Mouse (Mus musculus): ENCODE measurements around the gene Ier3. TPM values are rescaled to one million over a fixed set of nuclear protein-coding genes. Genes with fewer than 3 reads are reported as not detected.
A peak's percentile ranks its signal among the peaks of the same experiment; 100 is the strongest.

Ier3 gene
- total RNA-seq, 1 experiment = 32.3 TPM

DNA sequence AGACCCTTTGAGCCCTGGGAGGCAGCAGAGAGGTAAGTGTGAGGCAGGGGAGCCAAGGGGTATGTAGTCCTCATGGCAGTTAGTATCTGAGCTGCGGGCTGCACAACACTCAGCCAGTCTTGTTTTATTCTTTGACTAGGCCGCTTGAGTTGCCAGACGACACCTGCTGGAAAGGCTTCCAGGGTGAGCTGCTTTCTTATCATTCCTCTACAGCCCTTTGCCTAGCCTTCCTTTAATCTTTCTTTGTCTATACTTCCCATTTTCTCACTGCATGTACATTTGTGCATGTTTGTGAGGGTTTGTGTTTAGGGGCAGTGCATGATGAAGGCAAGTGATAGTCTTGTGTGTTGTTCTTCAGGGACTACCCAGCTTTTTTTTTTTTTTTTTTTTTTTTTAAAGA lies 29.5 kb downstream of the Ier3 start:
- no peak for DNase-seq (ENCODE audit: low read depth, low spot score)
- in situ Hi-C loops (cut with MboI; ENCODE audit: low sequenced_read_pairs in 2 of 2, unreplicated experiment in 2 of 2) = no loop called here
- H3K4me3 ChIP-seq (ENCODE audit: insufficient read depth in 1 of 2, low read depth in 1 of 2, low read length in 2 of 2, poor library complexity in 1 of 2, severe bottlenecking in 1 of 2) = no peak overlapping the region
- no peaks in the 10 kb centered on the region for H3K9me3 ChIP-seq (ENCODE audit: control insufficient read depth, insufficient read depth, low read depth, low read length)
- H3K36me3 ChIP-seq (ENCODE audit: control insufficient read depth, insufficient read depth, low read length, poor library complexity, severe bottlenecking) = peaks cover 66% of the 10 kb centered on the region
- H3K27ac ChIP-seq (ENCODE audit: insufficient read depth, low read depth, low read length, poor library complexity, severe bottlenecking) = no peak overlapping the region
- H3K9ac ChIP-seq (ENCODE audit: insufficient read depth, low read depth, low read length, poor library complexity, severe bottlenecking) = no peak overlapping the region
- H3K4me1 ChIP-seq (ENCODE audit: control insufficient read depth in 2 of 2, insufficient read depth in 2 of 2, low read length in 2 of 2, poor library complexity in 1 of 2) = peaks cover 0 to 4% of the 10 kb centered on the region in 2 experiments; a peak in 1 of 4 replicates
- TF ChIP-seq HCFC1 (IDR thresholded peaks at IDR 0.05; ENCODE audit: borderline replicate concordance, insufficient read depth, low read length) (no peak), ZC3H11A (IDR thresholded peaks at IDR 0.05; ENCODE audit: borderline replicate concordance, low read depth, low read length) (no peak), CHD2 (IDR thresholded peaks at IDR 0.05; ENCODE audit: low read depth, low read length) (no peak), ZNF384 (IDR thresholded peaks at IDR 0.05; ENCODE audit: low read depth, low read length) (no peak), MAFK (IDR thresholded peaks at IDR 0.05; ENCODE audit: insufficient read depth, low read depth, low read length) (no peak)

DNA sequence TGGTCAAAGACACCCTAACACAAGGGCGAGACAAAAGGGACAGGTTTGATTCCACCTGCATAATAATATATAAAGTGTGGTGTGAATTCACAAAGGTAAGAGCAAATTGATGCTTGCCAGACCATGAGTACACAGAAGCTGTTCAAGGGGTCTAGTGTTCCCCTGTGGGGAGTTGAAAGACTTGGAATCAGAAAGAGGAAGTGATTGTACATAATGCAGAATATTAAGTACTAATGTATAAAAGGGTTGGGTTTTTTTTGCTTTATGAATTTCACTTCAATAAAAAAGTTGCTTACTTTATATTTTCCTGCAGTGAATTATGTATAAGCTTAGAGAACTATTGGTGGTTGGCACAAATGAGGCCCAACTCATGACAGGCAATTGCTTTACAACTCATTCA lies 37.9 kb downstream of the Ier3 start:
- Histone ChIP-seq H3K4me1 (ENCODE audit: control insufficient read depth in 2 of 2, insufficient read depth in 2 of 2, low read length in 2 of 2, poor library complexity in 1 of 2) (peaks cover 0 to 16% of the 10 kb centered on the region in 2 experiments; a peak in 2 of 4 replicates), H3K27ac (ENCODE audit: insufficient read depth, low read depth, low read length, poor library complexity, severe bottlenecking) (no peak overlapping the region), H3K36me3 (ENCODE audit: control insufficient read depth, insufficient read depth, low read length, poor library complexity, severe bottlenecking) (peaks cover 27% of the 10 kb centered on the region), H3K9ac (ENCODE audit: insufficient read depth, low read depth, low read length, poor library complexity, severe bottlenecking) (no peak overlapping the region), H3K9me3 (ENCODE audit: control insufficient read depth, insufficient read depth, low read depth, low read length) (no peaks in the 10 kb centered on the region), H3K4me3 (ENCODE audit: insufficient read depth in 1 of 2, low read depth in 1 of 2, low read length in 2 of 2, poor library complexity in 1 of 2, severe bottlenecking in 1 of 2) (no peak overlapping the region)
- TF ChIP-seq MAFK (IDR thresholded peaks at IDR 0.05; ENCODE audit: insufficient read depth, low read depth, low read length) (no peak), HCFC1 (IDR thresholded peaks at IDR 0.05; ENCODE audit: borderline replicate concordance, insufficient read depth, low read length) (no peak), ZNF384 (IDR thresholded peaks at IDR 0.05; ENCODE audit: low read depth, low read length) (no peak), ZC3H11A (IDR thresholded peaks at IDR 0.05; ENCODE audit: borderline replicate concordance, low read depth, low read length) (no peak), CHD2 (IDR thresholded peaks at IDR 0.05; ENCODE audit: low read depth, low read length) (no peak)
- in situ Hi-C loops (cut with MboI; ENCODE audit: low sequenced_read_pairs in 2 of 2, unreplicated experiment in 2 of 2) = no loop called here
- no peak for DNase-seq (ENCODE audit: low read depth, low spot score)

DNA sequence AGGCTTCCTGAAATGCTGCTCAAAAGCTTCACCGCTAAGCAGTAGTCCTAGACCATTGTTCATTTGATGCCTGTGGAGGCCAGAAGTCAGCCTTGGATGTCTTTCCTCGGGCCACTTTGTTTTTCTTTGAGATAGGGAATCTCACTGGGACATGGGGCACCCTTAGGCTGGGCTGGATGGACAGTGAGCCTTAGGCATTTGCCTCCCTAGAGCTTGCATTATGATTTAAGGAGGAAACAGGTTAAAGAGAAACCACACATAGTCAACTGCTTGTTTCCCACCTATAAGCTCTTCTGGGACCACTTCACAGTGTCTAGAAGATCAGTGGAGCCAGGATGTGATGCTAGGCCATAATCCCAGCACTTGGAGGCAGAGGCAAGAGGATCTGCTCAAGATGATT lies 38.4 kb downstream of the Ier3 start:
- Histone ChIP-seq H3K9ac (ENCODE audit: insufficient read depth, low read depth, low read length, poor library complexity, severe bottlenecking) (no peak overlapping the region), H3K36me3 (ENCODE audit: control insufficient read depth, insufficient read depth, low read length, poor library complexity, severe bottlenecking) (peaks cover 23% of the 10 kb centered on the region), H3K9me3 (ENCODE audit: control insufficient read depth, insufficient read depth, low read depth, low read length) (no peaks in the 10 kb centered on the region), H3K27ac (ENCODE audit: insufficient read depth, low read depth, low read length, poor library complexity, severe bottlenecking) (no peak overlapping the region), H3K4me3 (ENCODE audit: insufficient read depth in 1 of 2, low read depth in 1 of 2, low read length in 2 of 2, poor library complexity in 1 of 2, severe bottlenecking in 1 of 2) (no peak overlapping the region), H3K4me1 (ENCODE audit: control insufficient read depth in 2 of 2, insufficient read depth in 2 of 2, low read length in 2 of 2, poor library complexity in 1 of 2) (peaks cover 2 to 17% of the 10 kb centered on the region in 2 experiments; a peak in 2 of 4 replicates)
- DNase-seq (ENCODE audit: low read depth, low spot score) = no peak
- in situ Hi-C loops (cut with MboI; ENCODE audit: low sequenced_read_pairs in 2 of 2, unreplicated experiment in 2 of 2) = no loop called here
- no peak for TF ChIP-seq ZC3H11A (IDR thresholded peaks at IDR 0.05; ENCODE audit: borderline replicate concordance, low read depth, low read length)
- TF ChIP-seq HCFC1 (IDR thresholded peaks at IDR 0.05; ENCODE audit: borderline replicate concordance, insufficient read depth, low read length) = no peak

DNA sequence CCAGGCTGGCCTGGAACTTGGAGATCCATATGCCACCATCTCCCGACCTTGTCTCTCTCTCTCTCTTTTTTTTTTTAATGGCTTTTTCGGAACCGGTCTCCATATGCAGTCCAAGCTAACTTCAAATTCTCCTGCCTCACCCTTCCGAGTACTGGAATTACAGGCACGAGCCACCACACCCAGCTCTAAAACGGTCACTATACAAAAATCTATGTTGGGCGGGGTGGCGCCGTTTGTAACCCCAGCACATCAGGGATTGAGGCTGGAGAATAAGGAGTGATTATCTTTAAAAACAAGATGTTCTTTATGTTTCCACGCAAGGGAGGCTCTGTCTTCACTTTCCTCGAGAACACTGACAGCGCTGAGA lies 39.3 kb downstream of the Ier3 start:
- peak overlapping the region; percentile 37; the same call in 1 of the 2 replicates for H3K27ac ChIP-seq (ENCODE audit: insufficient read depth, low read depth, low read length, poor library complexity, severe bottlenecking)

More for the DNA sequence above, 39.3 kb downstream of the Ier3 start:
- H3K9ac ChIP-seq (ENCODE audit: insufficient read depth, low read depth, low read length, poor library complexity, severe bottlenecking) = peak overlapping the region; percentile 91
- no peak for DNase-seq (ENCODE audit: low read depth, low spot score)
- H3K4me1 ChIP-seq (ENCODE audit: control insufficient read depth in 2 of 2, insufficient read depth in 2 of 2, low read length in 2 of 2, poor library complexity in 1 of 2) = peaks cover 2 to 19% of the 10 kb centered on the region in 2 experiments; a peak in 2 of 4 replicates
- no peak for TF ChIP-seq CHD2 (IDR thresholded peaks at IDR 0.05; ENCODE audit: low read depth, low read length)
- TF ChIP-seq ZC3H11A (IDR thresholded peaks at IDR 0.05; ENCODE audit: borderline replicate concordance, low read depth, low read length) = no peak
- no peak for TF ChIP-seq ZNF384 (IDR thresholded peaks at IDR 0.05; ENCODE audit: low read depth, low read length)
- no peak for TF ChIP-seq MAFK (IDR thresholded peaks at IDR 0.05; ENCODE audit: insufficient read depth, low read depth, low read length)
- no peak for TF ChIP-seq HCFC1 (IDR thresholded peaks at IDR 0.05; ENCODE audit: borderline replicate concordance, insufficient read depth, low read length)
- peak overlapping the region; percentile 91 to 96 for H3K4me3 ChIP-seq (ENCODE audit: insufficient read depth in 1 of 2, low read depth in 1 of 2, low read length in 2 of 2, poor library complexity in 1 of 2, severe bottlenecking in 1 of 2)
- peaks cover 18% of the 10 kb centered on the region for H3K36me3 ChIP-seq (ENCODE audit: control insufficient read depth, insufficient read depth, low read length, poor library complexity, severe bottlenecking)
- in situ Hi-C loops (cut with MboI; ENCODE audit: low sequenced_read_pairs in 2 of 2, unreplicated experiment in 2 of 2) = no loop called here
- no peaks in the 10 kb centered on the region for H3K9me3 ChIP-seq (ENCODE audit: control insufficient read depth, insufficient read depth, low read depth, low read length)
